25 mouse cellular contexts compared by ENCODE assay signal in the genomic region with DNA sequence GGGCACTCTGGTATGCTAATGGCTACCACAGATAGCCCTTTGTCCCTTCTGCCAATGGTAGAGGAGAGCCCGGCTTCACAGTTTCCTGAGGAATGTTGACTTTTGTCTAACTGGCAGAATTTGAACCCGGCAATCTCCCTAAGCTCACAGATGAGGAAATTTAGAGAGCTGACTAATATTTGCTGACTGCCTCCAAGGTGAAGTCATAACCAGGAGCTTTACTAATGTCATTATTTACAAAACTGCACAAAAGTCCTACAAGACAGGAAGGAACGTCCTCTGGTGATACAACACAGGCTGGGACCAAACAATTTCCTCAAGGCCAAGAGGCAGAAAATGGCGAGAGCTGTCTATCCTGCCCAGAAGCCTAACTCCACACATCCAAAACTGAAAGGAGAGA. TPM values are rescaled to one million over a fixed set of nuclear protein-coding genes. Genes with fewer than 3 reads are reported as not detected.
DNase-seq lines count a peak whose midpoint lies in the region; ATAC-seq and TF ChIP-seq lines count a peak whose summit lies in the region.
"Had no signal": no experiment of that assay in that cellular context is flagged by ENCODE, and none has a peak within 500 bp of the region (broad histone marks: within the 10 kb centered on the region; RNA-seq: fewer than 3 reads in every experiment).

No protein-coding gene starts in this region.

- no peak for TF ChIP-seq EP300 in MEL (IDR thresholded peaks at IDR 0.05; ENCODE audit: low read depth in 1 of 2, low read length in 2 of 2)

- H3K9me3 ChIP-seq in MEL (replicated peaks; ENCODE audit: insufficient read depth, low read length): no peaks in the 10 kb centered on the region
- H3K9me3 ChIP-seq in liver, embryonic 11.5 days (ENCODE audit: control insufficient read depth, low read length): no peaks in the 10 kb centered on the region
- no peaks in the 10 kb centered on the region for H3K9me3 ChIP-seq in hindbrain, embryonic 14.5 days (ENCODE audit: control insufficient read depth, low read length)
- H3K9me3 ChIP-seq: limb, embryonic 13.5 days; neural tube, embryonic 13.5 days had no signal

- peak overlapping the region in 1 of 2 experiments; percentile 32; a peak in 2 of 4 replicates for H3K4me3 ChIP-seq in MEL (ENCODE audit: control insufficient read depth in 1 of 2, insufficient read depth in 1 of 2, low read depth in 2 of 2, low read length in 2 of 2)
- no peak overlapping the region for H3K4me3 ChIP-seq in liver, embryonic 11.5 days (ENCODE audit: low read depth, low read length)
- H3K4me3 ChIP-seq in hindbrain, embryonic 14.5 days (replicated peaks; ENCODE audit: low read length): no peak overlapping the region
- H3K4me3 ChIP-seq: limb, embryonic 13.5 days; neural tube, embryonic 13.5 days had no signal

- no peak for ATAC-seq in liver, embryonic 11.5 days (replicated peaks; ENCODE audit: low FRiP score)
- ATAC-seq in megakaryocyte progenitor cell, adult 5-6 weeks (replicated peaks; ENCODE audit: poor library complexity): 0 out of 2 replicates have a peak, but pooled peaks have one; percentile 4
- ATAC-seq in hindbrain, embryonic 14.5 days (ENCODE audit: low FRiP score): no peak
- ATAC-seq: activated CD4-positive, CD25-positive, alpha-beta regulatory T cell, adult 4 months; CD4-positive, CD25-positive, alpha-beta regulatory T cell, adult 4 months; forebrain, embryonic 14.5 days had no signal

- H3K4me2 ChIP-seq in liver, embryonic 11.5 days: peak overlapping the region; percentile 55; the same call in 1 of the 2 replicates
- H3K4me2 ChIP-seq in hindbrain, embryonic 14.5 days (replicated peaks): no peak overlapping the region
- H3K4me2 ChIP-seq: limb, embryonic 13.5 days; neural tube, embryonic 13.5 days had no signal

- peaks cover 22 to 28% of the 10 kb centered on the region in 2 experiments for H3K4me1 ChIP-seq in MEL (ENCODE audit: control insufficient read depth in 1 of 2, insufficient read depth in 2 of 2, low read length in 2 of 2)
- peaks cover 23% of the 10 kb centered on the region for H3K4me1 ChIP-seq in liver, embryonic 11.5 days (replicated peaks; ENCODE audit: control insufficient read depth, insufficient read depth, low read length)
- no peaks in the 10 kb centered on the region for H3K4me1 ChIP-seq in hindbrain, embryonic 14.5 days (replicated peaks; ENCODE audit: control insufficient read depth, insufficient read depth, low read length)
- H3K4me1 ChIP-seq: limb, embryonic 13.5 days had no signal

- WGBS in liver, embryonic 11.5 days: 46% methylated on average over 4 of the region's 4 CpGs
- 73% methylated on average over 4 of the region's 4 CpGs for WGBS in hindbrain, embryonic 14.5 days

- no peaks in the 10 kb centered on the region for H3K27me3 ChIP-seq in MEL (ENCODE audit: control insufficient read depth in 1 of 2, insufficient read depth in 2 of 2, low read length in 2 of 2)
- no peaks in the 10 kb centered on the region for H3K27me3 ChIP-seq in liver, embryonic 11.5 days (replicated peaks; ENCODE audit: control insufficient read depth, insufficient read depth, low read length)
- no peaks in the 10 kb centered on the region for H3K27me3 ChIP-seq in hindbrain, embryonic 14.5 days (ENCODE audit: control insufficient read depth, insufficient read depth, low read length)
- H3K27me3 ChIP-seq: limb, embryonic 13.5 days; neural tube, embryonic 13.5 days had no signal

- H3K27ac ChIP-seq in MEL (ENCODE audit: control insufficient read depth, low read depth, low read length): peak overlapping the region; percentile 100
- peak overlapping the region; percentile 91 for H3K27ac ChIP-seq in liver, embryonic 11.5 days (ENCODE audit: low read depth, low read length)
- H3K27ac ChIP-seq in hindbrain, embryonic 14.5 days: no peak overlapping the region
- H3K27ac ChIP-seq: kidney, postnatal 0 days; limb, embryonic 13.5 days; neural tube, embryonic 13.5 days had no signal

- peak; percentile 45 for DNase-seq in heart, adult 11 months
- no peak for DNase-seq in heart, adult 8-10 months (ENCODE audit: low spot score)
- DNase-seq in MEL (ENCODE audit: low read depth, low spot score): no peak
- DNase-seq in liver, embryonic 11.5 days (ENCODE audit: low spot score): no peak
- DNase-seq in spleen, adult 12 weeks (ENCODE audit: low spot score): no peak
- DNase-seq in hindbrain, embryonic 14.5 days (ENCODE audit: low spot score): no peak
- DNase-seq in adrenal gland, postnatal 36 days: no peak
- DNase-seq: adrenal gland, postnatal 14 days; cerebellum, adult 11-12 months; cerebellum, postnatal 25 days; kidney, adult 11 months; midbrain, embryonic 14.5 days; right cerebral cortex, adult 18-20 months; spleen, adult 18-20 months; thymus, adult 2 months had no signal

- peaks cover 0 to 33% of the 10 kb centered on the region in 2 experiments; a peak in 2 of 4 replicates for H3K36me3 ChIP-seq in MEL (ENCODE audit: control insufficient read depth in 1 of 2, insufficient read depth in 2 of 2, low read length in 2 of 2)
- no peaks in the 10 kb centered on the region for H3K36me3 ChIP-seq in liver, embryonic 11.5 days (ENCODE audit: control insufficient read depth, insufficient read depth, low read length)
- H3K36me3 ChIP-seq in hindbrain, embryonic 14.5 days (replicated peaks; ENCODE audit: control insufficient read depth, insufficient read depth): no peaks in the 10 kb centered on the region
- H3K36me3 ChIP-seq: limb, embryonic 13.5 days; neural tube, embryonic 13.5 days had no signal

- no peak for TF ChIP-seq RAD21 in MEL (IDR thresholded peaks at IDR 0.05; ENCODE audit: low read depth, low read length)

- peak overlapping the region; percentile 58 for H3K9ac ChIP-seq in MEL (ENCODE audit: control insufficient read depth, low read depth, low read length, poor library complexity, severe bottlenecking)
- peak overlapping the region; percentile 51 for H3K9ac ChIP-seq in liver, embryonic 11.5 days (ENCODE audit: low read depth, low read length)
- H3K9ac ChIP-seq in hindbrain, embryonic 14.5 days: no peak overlapping the region
- H3K9ac ChIP-seq: limb, embryonic 13.5 days; neural tube, embryonic 13.5 days had no signal

- no peak for TF ChIP-seq CTCF in MEL (IDR thresholded peaks at IDR 0.05 in 2 of 3, conservative IDR thresholded peaks at IDR 0.05 in 1 of 3; ENCODE audit: control insufficient read depth in 1 of 3, insufficient read depth in 1 of 3, low read depth in 2 of 3, low read length in 3 of 3, poor library complexity in 1 of 3, severe bottlenecking in 1 of 3)

- no peak for TF ChIP-seq POLR2A in MEL (IDR thresholded peaks at IDR 0.05; ENCODE audit: control insufficient read depth in 1 of 2, insufficient read depth in 1 of 2, low read depth in 1 of 2, low read length in 2 of 2, poor library complexity in 1 of 2)

- H3K79me2 ChIP-seq in MEL (ENCODE audit: control insufficient read depth, insufficient read depth, low read length, poor library complexity): no peaks in the 10 kb centered on the region

TF ChIP-seq in MEL, 35 proteins besides CTCF, POLR2A, EP300 and RAD21:
- TF ChIP-seq NELFE (IDR thresholded peaks at IDR 0.05; ENCODE audit: low read depth, low read length): no peak
- 0 out of 2 replicates have a peak, but pooled peaks have one; percentile 8 for TF ChIP-seq MAX (IDR thresholded peaks at IDR 0.05; ENCODE audit: low read length)
TF ChIP-seq in MEL: peak in this region for 1.

RNA-seq across cellular contexts. Expression of gene Ccnt2, which starts 18.2 kb away (rescaled TPM):
- 10 to 100 TPM; 17.8 to 24.1 (median 22.8) TPM for total RNA-seq in heart, adult 8-10 months (2022)
- total RNA-seq in MEL (2012; rRNA removed): 19.9 and 20.6 TPM in 2 replicates
- polyA plus RNA-seq in MEL (2012; ENCODE audit: insufficient read depth in 1 of 2, insufficient read length in 2 of 2, low read depth in 1 of 2, low replicate concordance in 2 of 2, missing spikeins in 1 of 2): 10 to 100 TPM; 26.7 to 31.5 TPM
- polyA plus RNA-seq in liver, embryonic 11.5 days (2014; fragmentation: Nextera tagmentation; extraction: Ambion mirVana): 64.6 and 68.2 TPM in 2 replicates
- total RNA-seq in megakaryocyte progenitor cell, adult 5-6 weeks (2015): 30.7 and 32.9 TPM in 2 replicates
- total RNA-seq in megakaryocyte progenitor cell, adult 5-6 weeks (2017): 36.4 and 48.2 TPM in 2 replicates
- polyA plus RNA-seq in hindbrain, embryonic 14.5 days (2014; fragmentation: Nextera tagmentation; extraction: Ambion mirVana): 72.4 and 83.4 TPM in 2 replicates
- total RNA-seq in adrenal gland, postnatal 36 days (2021): 10 to 100 TPM; 37.9 to 45.0 TPM

RNA-seq across cellular contexts. Expression of gene Acmsd, which starts 26.6 kb away (rescaled TPM):
- under 1 TPM in 2 of 4 experiments, not detected in 2; 0.14 to 0.19 TPM for total RNA-seq in heart, adult 8-10 months (2022)
- 3.9 and 4.4 TPM in 2 replicates for total RNA-seq in MEL (2012; rRNA removed)
- polyA plus RNA-seq in MEL (2012; ENCODE audit: insufficient read depth in 1 of 2, insufficient read length in 2 of 2, low read depth in 1 of 2, low replicate concordance in 2 of 2, missing spikeins in 1 of 2): 1 to 10 TPM in 1 of 2 experiments, not detected in 1; 4.3 TPM
- 7.2 and 7.3 TPM in 2 replicates for polyA plus RNA-seq in liver, embryonic 11.5 days (2014; fragmentation: Nextera tagmentation; extraction: Ambion mirVana)
- total RNA-seq in megakaryocyte progenitor cell, adult 5-6 weeks (2015): 0.64 and 2.4 TPM in 2 replicates
- total RNA-seq in megakaryocyte progenitor cell, adult 5-6 weeks (2017): 1.4 and 1.8 TPM in 2 replicates
- 0.17 TPM in 1 of 2 replicates, not detected in the other for polyA plus RNA-seq in hindbrain, embryonic 14.5 days (2014; fragmentation: Nextera tagmentation; extraction: Ambion mirVana)
- not detected for total RNA-seq in adrenal gland, postnatal 36 days (2021)
- total RNA-seq: gastrocnemius, postnatal 4 days; layer of hippocampus, postnatal 25 days; left cerebral cortex, postnatal 14 days had no signal
- polyA plus RNA-seq: forebrain, embryonic 14.5 days had no signal
